In genomic region chr11:79054161-79055152, GRCm38 (mm10) we compare ENCODE assay signal across 7 mouse cellular contexts.
DNase-seq lines count a peak whose midpoint lies in the region; ATAC-seq and TF ChIP-seq lines count a peak whose summit lies in the region.

No protein-coding gene starts in this region.

- H3K9ac ChIP-seq in lung, embryonic 14.5 days: no peak overlapping the region
- H3K9ac ChIP-seq in neural tube, embryonic 14.5 days (replicated peaks; ENCODE audit: low read depth, low read length): no peak overlapping the region

- H3K36me3 ChIP-seq in lung, embryonic 14.5 days (ENCODE audit: insufficient read depth): no peaks in the 10 kb centered on the region
- no peaks in the 10 kb centered on the region for H3K36me3 ChIP-seq in embryonic facial prominence, embryonic 10.5 days (replicated peaks)
- H3K36me3 ChIP-seq in neural tube, embryonic 14.5 days (ENCODE audit: control insufficient read depth, insufficient read depth, low read length): no peaks in the 10 kb centered on the region

- 76% methylated on average over 9 of the region's 9 CpGs for WGBS in lung, embryonic 14.5 days
- 81% methylated on average over 9 of the region's 9 CpGs for WGBS in embryonic facial prominence, embryonic 10.5 days
- 68% methylated on average over 9 of the region's 9 CpGs for WGBS in neural tube, embryonic 14.5 days

- H3K9me3 ChIP-seq in lung, embryonic 14.5 days (ENCODE audit: low read depth, low read length): no peaks in the 10 kb centered on the region
- H3K9me3 ChIP-seq in embryonic facial prominence, embryonic 10.5 days: no peaks in the 10 kb centered on the region; the same call in 1 of the 2 replicates
- H3K9me3 ChIP-seq in neural tube, embryonic 14.5 days (ENCODE audit: control insufficient read depth, low read length): no peaks in the 10 kb centered on the region

- no peak for ATAC-seq in lung, embryonic 14.5 days (ENCODE audit: insufficient read depth)
- no peak for ATAC-seq in neural tube, embryonic 14.5 days (ENCODE audit: low read depth)

- H3K4me1 ChIP-seq in lung, embryonic 14.5 days (ENCODE audit: insufficient read depth): peaks cover 10% of the 10 kb centered on the region
- H3K4me1 ChIP-seq in embryonic facial prominence, embryonic 10.5 days: peaks cover 58% of the 10 kb centered on the region
- H3K4me1 ChIP-seq in neural tube, embryonic 14.5 days (ENCODE audit: control insufficient read depth, insufficient read depth, low read length): peaks cover 16% of the 10 kb centered on the region; the same call in 1 of the 2 replicates

- DNase-seq in lung, embryonic 14.5 days: peak; percentile 32
- no peak for DNase-seq in lung, postnatal 4 days
- DNase-seq in embryonic facial prominence, embryonic 10.5 days (ENCODE audit: low spot score): peak; percentile 34
- peak; percentile 44 for DNase-seq in heart, postnatal 4 days
- DNase-seq in layer of hippocampus, postnatal 14 days (ENCODE audit: low spot score in 2 of 2): no peak
- no peak for DNase-seq in thymus, postnatal 14 days

- H3K27me3 ChIP-seq in lung, embryonic 14.5 days (ENCODE audit: insufficient read depth, low read length): no peaks in the 10 kb centered on the region
- H3K27me3 ChIP-seq in embryonic facial prominence, embryonic 10.5 days (replicated peaks; ENCODE audit: low read depth, poor library complexity, severe bottlenecking): no peaks in the 10 kb centered on the region
- no peaks in the 10 kb centered on the region for H3K27me3 ChIP-seq in neural tube, embryonic 14.5 days (ENCODE audit: control insufficient read depth, insufficient read depth, low read length)

- no peak overlapping the region for H3K4me2 ChIP-seq in lung, embryonic 14.5 days
- H3K4me2 ChIP-seq in neural tube, embryonic 14.5 days (ENCODE audit: low read depth, low read length): no peak overlapping the region

- no peak for TF ChIP-seq CTCF in lung, embryonic 14.5 days (IDR thresholded peaks at IDR 0.05; ENCODE audit: low read depth)

- 0 out of 2 replicates have a peak overlapping the region, but pooled peaks have one; percentile 4 for H3K27ac ChIP-seq in lung, embryonic 14.5 days (ENCODE audit: low read depth)
- peak overlapping the region; percentile 72 for H3K27ac ChIP-seq in embryonic facial prominence, embryonic 10.5 days (replicated peaks)
- H3K27ac ChIP-seq in neural tube, embryonic 14.5 days (ENCODE audit: low read depth, low read length): 0 out of 2 replicates have a peak overlapping the region, but pooled peaks have one; percentile 34

- H3K4me3 ChIP-seq in lung, embryonic 14.5 days (ENCODE audit: low read depth, low read length): no peak overlapping the region
- no peak overlapping the region for H3K4me3 ChIP-seq in embryonic facial prominence, embryonic 10.5 days
- H3K4me3 ChIP-seq in neural tube, embryonic 14.5 days (ENCODE audit: low read depth, low read length): no peak overlapping the region

Comparison
In these comparisons a context has a peak if more than half of its experiments do, and no peak if none do; other contexts are left out.
1. DNase-seq: peak in lung, embryonic 14.5 days (single experiment), embryonic facial prominence, embryonic 10.5 days (single experiment) and heart, postnatal 4 days (single experiment); none in lung, postnatal 4 days (0 of 2), layer of hippocampus, postnatal 14 days (0 of 2) and thymus, postnatal 14 days (single experiment).
2. H3K27ac ChIP-seq: peak in every context shown above with its lines; median percentile 72 in embryonic facial prominence, embryonic 10.5 days; 34 in neural tube, embryonic 14.5 days; 4 in lung, embryonic 14.5 days.